Mouse (Mus musculus): ENCODE results near the gene Adipor2. TPM values are rescaled to one million over a fixed set of nuclear protein-coding genes. Genes with fewer than 3 reads are reported as not detected.

Adipor2 gene
- total and polyA plus RNA-seq, 2 experiments: 246 to 306 TPM

- Histone ChIP-seq H3K4me1 (ENCODE audit: control insufficient read depth, insufficient read depth, low read length) (peaks cover 24% of the 10 kb centered on the region), H3K9ac (ENCODE audit: low read depth, low read length) (peak overlapping the region; percentile 95), H3K27ac (replicated peaks; ENCODE audit: insufficient read depth, low read depth, low read length) (peak overlapping the region; percentile 62), H3K79me2 (ENCODE audit: control insufficient read depth, insufficient read depth, low read length) (peaks cover 30% of the 10 kb centered on the region), H3K27me3 (ENCODE audit: control insufficient read depth, insufficient read depth, low read length) (no peaks in the 10 kb centered on the region), H3K36me3 (ENCODE audit: control insufficient read depth, insufficient read depth, low read length) (peaks cover 11% of the 10 kb centered on the region; the same call in 1 of the 2 replicates), H3K4me3 (ENCODE audit: insufficient read depth, low read depth, low read length) (peak overlapping the region; percentile 81)
- TF ChIP-seq POLR2A (IDR thresholded peaks at IDR 0.05; ENCODE audit: extremely low read depth, insufficient read depth, low read length) (no peak), CTCF (IDR thresholded peaks at IDR 0.05; ENCODE audit: low read depth, low read length) (no peak)
- no peak for DNase-seq (ENCODE audit: extremely low read depth, low read depth, low spot score)
- under 1% methylated on average over 56 of the region's 76 CpGs for WGBS
Observed at GRCm38 (mm10) chr6:119387801-119388649, 29.5 kb downstream of the Adipor2 start.

DNA sequence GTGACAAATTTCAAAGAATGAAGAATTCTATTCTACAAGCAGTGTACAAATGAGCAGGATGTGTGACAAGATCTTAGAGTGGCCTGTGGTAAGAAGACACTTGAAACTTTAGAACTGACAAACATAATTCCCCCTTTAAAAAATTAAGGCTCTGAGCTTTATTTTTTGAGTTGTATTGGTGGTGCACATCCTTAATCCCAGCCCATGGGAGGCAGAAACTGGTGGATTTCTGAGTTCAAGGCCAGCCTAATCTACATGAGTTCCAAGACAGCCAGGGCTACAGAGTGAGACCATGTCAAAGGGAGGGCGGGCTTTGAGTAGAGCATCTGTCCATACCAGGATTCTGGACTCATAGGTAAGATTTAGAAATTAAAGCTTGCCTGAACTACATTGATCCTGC, 30.7 kb downstream of the Adipor2 start:
- Histone ChIP-seq H3K36me3 (ENCODE audit: control insufficient read depth, insufficient read depth, low read length) (peaks cover 13% of the 10 kb centered on the region; the same call in 1 of the 2 replicates), H3K4me1 (ENCODE audit: control insufficient read depth, insufficient read depth, low read length) (peaks cover 26% of the 10 kb centered on the region), H3K27me3 (ENCODE audit: control insufficient read depth, insufficient read depth, low read length) (no peaks in the 10 kb centered on the region), H3K4me3 (ENCODE audit: insufficient read depth, low read depth, low read length) (peak overlapping the region; percentile 12; the same call in 1 of the 2 replicates), H3K27ac (replicated peaks; ENCODE audit: insufficient read depth, low read depth, low read length) (peak overlapping the region; percentile 40), H3K9ac (ENCODE audit: low read depth, low read length) (peak overlapping the region; percentile 50), H3K79me2 (ENCODE audit: control insufficient read depth, insufficient read depth, low read length) (peaks cover 35% of the 10 kb centered on the region)
- TF ChIP-seq POLR2A (IDR thresholded peaks at IDR 0.05; ENCODE audit: extremely low read depth, insufficient read depth, low read length) (no peak), CTCF (IDR thresholded peaks at IDR 0.05; ENCODE audit: low read depth, low read length) (no peak)
- DNase-seq (ENCODE audit: extremely low read depth, low read depth, low spot score): no peak
- WGBS: 60% methylated on average over 1 of the region's 1 CpGs

DNA sequence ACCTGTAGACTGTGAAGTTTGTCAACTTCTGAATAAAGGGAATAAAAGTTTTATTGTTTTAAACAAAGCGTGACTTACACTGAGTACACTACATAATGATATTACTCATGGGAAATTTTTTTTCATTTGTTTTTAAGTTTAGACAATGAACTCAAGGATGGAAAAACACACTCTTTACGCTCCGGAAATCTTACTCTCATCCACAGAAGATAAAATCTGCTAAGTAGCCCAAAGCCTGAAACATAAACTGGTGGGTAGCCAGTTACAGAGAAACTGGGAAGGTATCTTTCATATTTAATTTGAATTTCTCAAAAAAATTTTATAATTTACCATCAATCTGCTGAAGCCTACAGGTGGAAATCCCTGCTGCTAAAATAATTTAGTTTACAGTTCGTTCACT, 31.1 kb downstream of the Adipor2 start:
- Histone ChIP-seq H3K79me2 (ENCODE audit: control insufficient read depth, insufficient read depth, low read length) (peaks cover 36% of the 10 kb centered on the region), H3K4me3 (ENCODE audit: insufficient read depth, low read depth, low read length) (no peak overlapping the region), H3K27ac (replicated peaks; ENCODE audit: insufficient read depth, low read depth, low read length) (no peak overlapping the region), H3K4me1 (ENCODE audit: control insufficient read depth, insufficient read depth, low read length) (peaks cover 27% of the 10 kb centered on the region), H3K9ac (ENCODE audit: low read depth, low read length) (no peak overlapping the region), H3K36me3 (ENCODE audit: control insufficient read depth, insufficient read depth, low read length) (peaks cover 12% of the 10 kb centered on the region; the same call in 1 of the 2 replicates), H3K27me3 (ENCODE audit: control insufficient read depth, insufficient read depth, low read length) (no peaks in the 10 kb centered on the region)
- DNase-seq (ENCODE audit: extremely low read depth, low read depth, low spot score): no peak
- TF ChIP-seq CTCF (IDR thresholded peaks at IDR 0.05; ENCODE audit: low read depth, low read length) (no peak), POLR2A (IDR thresholded peaks at IDR 0.05; ENCODE audit: extremely low read depth, insufficient read depth, low read length) (no peak)
- 76% methylated on average over 4 of the region's 4 CpGs for WGBS

GRCm38 (mm10) chr6:119385668-119386067, 31.8 kb downstream of the Adipor2 start:
- H3K79me2 ChIP-seq (ENCODE audit: control insufficient read depth, insufficient read depth, low read length): peaks cover 41% of the 10 kb centered on the region
- TF ChIP-seq CTCF (IDR thresholded peaks at IDR 0.05; ENCODE audit: low read depth, low read length) (no peak), POLR2A (IDR thresholded peaks at IDR 0.05; ENCODE audit: extremely low read depth, insufficient read depth, low read length) (no peak)
- no peaks in the 10 kb centered on the region for H3K27me3 ChIP-seq (ENCODE audit: control insufficient read depth, insufficient read depth, low read length)
- no peak overlapping the region for H3K4me3 ChIP-seq (ENCODE audit: insufficient read depth, low read depth, low read length)
- H3K27ac ChIP-seq (replicated peaks; ENCODE audit: insufficient read depth, low read depth, low read length): peak overlapping the region; percentile 51
- 37% methylated on average over 1 of the region's 1 CpGs for WGBS
- H3K36me3 ChIP-seq (ENCODE audit: control insufficient read depth, insufficient read depth, low read length): peaks cover 11% of the 10 kb centered on the region; the same call in 1 of the 2 replicates
- peaks cover 26% of the 10 kb centered on the region for H3K4me1 ChIP-seq (ENCODE audit: control insufficient read depth, insufficient read depth, low read length)
- peak; percentile 60 for DNase-seq (ENCODE audit: extremely low read depth, low read depth, low spot score)
- no peak overlapping the region for H3K9ac ChIP-seq (ENCODE audit: low read depth, low read length)

- TF ChIP-seq POLR2A (IDR thresholded peaks at IDR 0.05; ENCODE audit: extremely low read depth, insufficient read depth, low read length): no peak
- no peak for TF ChIP-seq CTCF (IDR thresholded peaks at IDR 0.05; ENCODE audit: low read depth, low read length)
- no peak for DNase-seq (ENCODE audit: extremely low read depth, low read depth, low spot score)
- peaks cover 41% of the 10 kb centered on the region for H3K4me1 ChIP-seq (ENCODE audit: control insufficient read depth, insufficient read depth, low read length)
- no peaks in the 10 kb centered on the region for H3K27me3 ChIP-seq (ENCODE audit: control insufficient read depth, insufficient read depth, low read length)
- peaks cover 32% of the 10 kb centered on the region for H3K36me3 ChIP-seq (ENCODE audit: control insufficient read depth, insufficient read depth, low read length)
- H3K27ac ChIP-seq (replicated peaks; ENCODE audit: insufficient read depth, low read depth, low read length): no peak overlapping the region
- H3K4me3 ChIP-seq (ENCODE audit: insufficient read depth, low read depth, low read length): no peak overlapping the region
- no peak overlapping the region for H3K9ac ChIP-seq (ENCODE audit: low read depth, low read length)
- WGBS: 37% methylated on average over 1 of the region's 1 CpGs
- H3K79me2 ChIP-seq (ENCODE audit: control insufficient read depth, insufficient read depth, low read length): peaks cover 38% of the 10 kb centered on the region
Observed at GRCm38 (mm10) chr6:119378631-119379030, 38.9 kb downstream of the Adipor2 start.

- TF ChIP-seq CTCF (IDR thresholded peaks at IDR 0.05; ENCODE audit: low read depth, low read length) (no peak), POLR2A (IDR thresholded peaks at IDR 0.05; ENCODE audit: extremely low read depth, insufficient read depth, low read length) (no peak)
- Histone ChIP-seq H3K9ac (ENCODE audit: low read depth, low read length) (no peak overlapping the region), H3K27ac (replicated peaks; ENCODE audit: insufficient read depth, low read depth, low read length) (peak overlapping the region; percentile 10; the same call in 1 of the 2 replicates), H3K27me3 (ENCODE audit: control insufficient read depth, insufficient read depth, low read length) (no peaks in the 10 kb centered on the region), H3K79me2 (ENCODE audit: control insufficient read depth, insufficient read depth, low read length) (peaks cover 45% of the 10 kb centered on the region), H3K4me3 (ENCODE audit: insufficient read depth, low read depth, low read length) (no peak overlapping the region), H3K4me1 (ENCODE audit: control insufficient read depth, insufficient read depth, low read length) (peaks cover 42% of the 10 kb centered on the region), H3K36me3 (ENCODE audit: control insufficient read depth, insufficient read depth, low read length) (peaks cover 38% of the 10 kb centered on the region)
- DNase-seq (ENCODE audit: extremely low read depth, low read depth, low spot score): peak; percentile 69
- 0% methylated on average over 2 of the region's 2 CpGs for WGBS
Observed at GRCm38 (mm10) chr6:119377613-119378012, 39.9 kb downstream of the Adipor2 start.
